Mouse (Mus musculus): ENCODE measurements around the gene Rcor1. TPM values are rescaled to one million over a fixed set of nuclear protein-coding genes. Genes with fewer than 3 reads are reported as not detected.

The Rcor1 gene
- polyA plus RNA-seq, 1 experiment = 14.4 TPM

DNA sequence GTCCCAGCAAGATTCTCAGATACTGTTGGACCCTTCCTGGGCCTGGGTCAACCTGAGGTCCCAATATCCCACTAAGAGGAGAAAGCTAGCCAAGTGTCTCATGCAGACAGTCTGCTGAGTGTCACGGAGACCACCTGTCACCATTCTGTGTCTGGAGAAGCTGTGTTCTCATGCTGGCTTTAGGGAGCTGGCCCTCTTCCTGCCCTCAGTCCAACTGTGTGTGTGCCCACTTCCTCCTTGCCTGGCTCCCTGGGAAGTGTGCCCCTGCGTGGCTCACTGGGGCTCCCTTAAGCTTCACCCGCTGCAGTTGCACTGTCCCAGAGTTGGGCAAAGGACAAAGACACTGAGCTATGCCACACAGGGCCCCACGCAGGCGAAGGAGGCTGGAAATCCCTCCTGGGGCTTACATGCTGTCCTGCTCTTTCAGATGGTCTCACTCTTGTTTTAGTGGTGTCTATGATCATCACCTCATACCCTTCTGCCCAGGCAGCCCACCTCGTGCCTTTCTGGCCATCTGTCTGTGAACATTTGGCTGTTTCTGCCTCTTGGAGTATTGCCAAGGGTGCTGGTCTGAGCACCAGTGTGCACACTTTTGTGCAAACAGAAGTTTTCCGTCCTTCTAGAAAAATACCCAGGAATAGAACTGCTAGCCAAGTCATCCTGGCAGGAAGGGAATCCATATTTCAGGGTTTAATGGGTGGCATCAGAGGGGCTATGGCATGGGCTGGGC lies 114.0 kb downstream of the Rcor1 start:
- H3K27ac ChIP-seq (ENCODE audit: control insufficient read depth, insufficient read depth, low read depth, low read length) = no peak overlapping the region
- H3K4me1 ChIP-seq (ENCODE audit: control insufficient read depth, insufficient read depth, low read length) = no peaks in the 10 kb centered on the region
- no peak overlapping the region for H3K4me3 ChIP-seq (ENCODE audit: control insufficient read depth, low read depth, low read length)
- TF ChIP-seq POLR2A (IDR thresholded peaks at IDR 0.05; ENCODE audit: control insufficient read depth, low read depth, low read length) (no peak), CTCF (IDR thresholded peaks at IDR 0.05; ENCODE audit: control insufficient read depth, insufficient read depth, insufficient replicate concordance, low read depth, low read length) (no peak)
- H3K36me3 ChIP-seq (ENCODE audit: control insufficient read depth, insufficient read depth, low read length) = no peaks in the 10 kb centered on the region
- no peaks in the 10 kb centered on the region for H3K27me3 ChIP-seq (ENCODE audit: control insufficient read depth, insufficient read depth, low read length)

DNA sequence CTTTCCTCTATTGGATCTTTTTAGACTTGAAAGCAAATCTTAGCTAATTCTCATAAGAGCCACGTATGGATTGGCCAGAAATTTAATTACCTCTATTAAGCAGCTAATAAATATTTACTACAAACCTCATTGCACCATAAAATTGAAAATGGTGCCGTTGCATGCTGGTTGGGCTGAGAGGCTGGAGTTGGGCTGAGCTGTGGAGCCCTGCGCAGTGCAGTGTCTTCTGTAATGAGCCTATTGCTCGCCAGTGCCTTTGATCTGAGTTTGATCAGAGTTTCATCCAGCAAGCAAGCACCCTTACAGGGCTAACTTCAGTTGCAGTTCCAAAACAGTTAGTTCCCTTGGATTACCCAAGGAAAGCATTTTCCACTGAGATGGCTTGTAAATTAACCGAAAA lies 114.8 kb downstream of the Rcor1 start:
- H3K4me1 ChIP-seq (ENCODE audit: control insufficient read depth, insufficient read depth, low read length) = no peaks in the 10 kb centered on the region
- no peaks in the 10 kb centered on the region for H3K27me3 ChIP-seq (ENCODE audit: control insufficient read depth, insufficient read depth, low read length)
- H3K27ac ChIP-seq (ENCODE audit: control insufficient read depth, insufficient read depth, low read depth, low read length) = no peak overlapping the region
- no peaks in the 10 kb centered on the region for H3K36me3 ChIP-seq (ENCODE audit: control insufficient read depth, insufficient read depth, low read length)
- H3K4me3 ChIP-seq (ENCODE audit: control insufficient read depth, low read depth, low read length) = no peak overlapping the region
- TF ChIP-seq CTCF (IDR thresholded peaks at IDR 0.05; ENCODE audit: control insufficient read depth, insufficient read depth, insufficient replicate concordance, low read depth, low read length) (no peak), POLR2A (IDR thresholded peaks at IDR 0.05; ENCODE audit: control insufficient read depth, low read depth, low read length) (no peak)

DNA sequence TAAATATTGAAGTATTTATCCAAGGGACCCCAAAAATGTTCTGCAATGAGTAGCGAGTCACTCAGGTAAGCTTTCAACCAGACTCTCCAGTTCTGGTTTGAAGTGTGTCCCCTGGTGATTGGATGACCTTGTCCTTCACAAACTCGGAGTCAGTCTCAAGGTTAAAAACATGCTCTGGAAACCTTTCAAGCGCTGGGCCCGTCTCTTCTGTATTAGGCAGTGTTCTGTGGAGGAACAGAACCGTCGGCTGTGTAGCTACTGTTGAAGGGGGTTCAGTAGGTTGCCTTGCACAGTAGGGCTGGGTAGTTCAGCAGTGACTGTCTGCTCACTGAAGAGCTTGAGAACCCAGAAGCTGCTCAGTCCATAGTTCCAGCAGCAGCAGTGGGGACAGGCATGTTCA lies 115.5 kb downstream of the Rcor1 start:
- no peak overlapping the region for H3K27ac ChIP-seq (ENCODE audit: control insufficient read depth, insufficient read depth, low read depth, low read length)
- H3K27me3 ChIP-seq (ENCODE audit: control insufficient read depth, insufficient read depth, low read length) = no peaks in the 10 kb centered on the region
- TF ChIP-seq CTCF (IDR thresholded peaks at IDR 0.05; ENCODE audit: control insufficient read depth, insufficient read depth, insufficient replicate concordance, low read depth, low read length) (no peak), POLR2A (IDR thresholded peaks at IDR 0.05; ENCODE audit: control insufficient read depth, low read depth, low read length) (no peak)
- no peak overlapping the region for H3K4me3 ChIP-seq (ENCODE audit: control insufficient read depth, low read depth, low read length)
- H3K36me3 ChIP-seq (ENCODE audit: control insufficient read depth, insufficient read depth, low read length) = no peaks in the 10 kb centered on the region
- no peaks in the 10 kb centered on the region for H3K4me1 ChIP-seq (ENCODE audit: control insufficient read depth, insufficient read depth, low read length)

DNA sequence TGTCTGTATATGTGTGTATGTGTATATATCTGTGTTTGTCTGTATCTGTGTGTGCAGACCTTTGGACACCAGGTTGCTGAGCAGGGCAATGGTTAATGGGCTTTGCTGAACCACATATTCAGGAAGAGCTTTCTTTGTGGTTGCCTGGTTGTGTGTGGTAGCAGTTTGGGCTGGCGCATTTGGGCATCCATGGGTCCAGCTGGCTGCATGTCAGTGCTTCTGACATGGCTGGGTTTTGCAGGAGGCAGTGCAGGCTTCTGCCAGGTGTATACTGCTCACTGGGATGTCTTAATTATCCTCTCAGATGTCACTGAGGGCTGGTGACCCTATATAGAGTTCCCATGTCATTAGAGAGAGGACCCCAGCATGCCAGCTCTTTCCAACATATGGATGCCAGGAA lies 116.6 kb downstream of the Rcor1 start:
- TF ChIP-seq CTCF (IDR thresholded peaks at IDR 0.05; ENCODE audit: control insufficient read depth, insufficient read depth, insufficient replicate concordance, low read depth, low read length) (no peak), POLR2A (IDR thresholded peaks at IDR 0.05; ENCODE audit: control insufficient read depth, low read depth, low read length) (no peak)
- H3K4me1 ChIP-seq (ENCODE audit: control insufficient read depth, insufficient read depth, low read length) = no peaks in the 10 kb centered on the region
- H3K36me3 ChIP-seq (ENCODE audit: control insufficient read depth, insufficient read depth, low read length) = no peaks in the 10 kb centered on the region
- H3K27me3 ChIP-seq (ENCODE audit: control insufficient read depth, insufficient read depth, low read length) = no peaks in the 10 kb centered on the region
- no peak overlapping the region for H3K4me3 ChIP-seq (ENCODE audit: control insufficient read depth, low read depth, low read length)
- H3K27ac ChIP-seq (ENCODE audit: control insufficient read depth, insufficient read depth, low read depth, low read length) = no peak overlapping the region

DNA sequence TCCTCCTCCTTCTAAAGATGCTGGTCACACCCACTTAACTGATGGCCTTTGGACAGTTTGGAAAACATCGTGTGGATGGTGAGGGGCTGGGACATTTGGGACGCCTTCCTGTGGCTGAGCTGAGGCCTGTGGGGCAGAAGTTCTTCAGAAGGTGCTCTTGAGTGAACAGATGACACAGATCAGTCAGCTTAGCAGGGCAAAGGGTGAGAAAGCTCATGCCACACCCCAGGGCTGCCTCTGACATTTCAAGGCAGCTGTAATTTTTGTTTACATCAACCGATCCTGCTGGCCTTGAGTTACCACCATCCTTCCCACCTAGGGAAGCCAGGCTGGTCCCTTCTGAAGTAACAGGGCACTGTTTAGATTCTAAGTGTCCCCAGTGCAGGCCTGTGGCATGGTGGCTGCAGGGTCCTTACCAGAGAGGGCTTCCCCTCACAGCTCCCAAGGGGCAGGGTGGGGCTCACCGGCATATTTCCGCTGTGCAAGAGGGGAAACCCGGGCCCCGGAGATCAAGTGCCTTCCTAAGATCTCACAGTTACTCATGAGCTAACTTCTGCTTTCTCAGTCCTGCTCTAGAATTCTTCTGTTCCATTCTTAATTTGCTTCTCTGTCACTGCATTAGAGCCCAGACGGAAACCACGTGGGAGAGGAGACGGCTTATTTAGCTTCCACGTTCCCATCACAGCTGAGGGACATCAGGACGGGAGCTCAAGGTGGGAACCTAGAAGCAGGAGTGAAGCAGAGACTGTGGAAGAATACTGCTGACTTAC lies 120.7 kb downstream of the Rcor1 start:
- Histone ChIP-seq H3K27ac (ENCODE audit: control insufficient read depth, insufficient read depth, low read depth, low read length) (no peak overlapping the region), H3K36me3 (ENCODE audit: control insufficient read depth, insufficient read depth, low read length) (no peaks in the 10 kb centered on the region), H3K27me3 (ENCODE audit: control insufficient read depth, insufficient read depth, low read length) (no peaks in the 10 kb centered on the region), H3K4me1 (ENCODE audit: control insufficient read depth, insufficient read depth, low read length) (peaks cover 6% of the 10 kb centered on the region), H3K4me3 (ENCODE audit: control insufficient read depth, low read depth, low read length) (no peak overlapping the region)
- TF ChIP-seq POLR2A (IDR thresholded peaks at IDR 0.05; ENCODE audit: control insufficient read depth, low read depth, low read length) (no peak), CTCF (IDR thresholded peaks at IDR 0.05; ENCODE audit: control insufficient read depth, insufficient read depth, insufficient replicate concordance, low read depth, low read length) (no peak)

DNA sequence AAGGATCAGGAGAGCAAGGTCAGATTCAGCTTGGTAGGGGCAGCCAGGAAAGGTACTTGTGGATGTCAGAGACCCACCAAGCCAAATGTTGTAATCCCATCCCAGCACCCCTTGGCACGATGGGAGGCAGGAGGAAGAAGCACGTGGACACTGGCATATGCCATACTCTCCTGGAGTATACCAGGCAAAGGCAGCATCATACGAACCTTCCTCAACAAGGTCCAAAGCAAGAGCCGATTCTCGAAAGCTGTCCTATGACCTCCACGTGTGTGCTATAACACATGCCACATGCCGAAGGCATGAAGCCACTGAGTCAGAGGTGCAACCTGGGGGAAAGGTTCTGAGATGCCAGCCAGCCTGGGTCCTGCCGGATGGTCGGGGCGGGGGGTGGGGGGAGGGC lies 121.7 kb downstream of the Rcor1 start:
- H3K4me3 ChIP-seq (ENCODE audit: control insufficient read depth, low read depth, low read length) = no peak overlapping the region
- H3K36me3 ChIP-seq (ENCODE audit: control insufficient read depth, insufficient read depth, low read length) = no peaks in the 10 kb centered on the region
- peaks cover 11% of the 10 kb centered on the region for H3K4me1 ChIP-seq (ENCODE audit: control insufficient read depth, insufficient read depth, low read length)
- no peak overlapping the region for H3K27ac ChIP-seq (ENCODE audit: control insufficient read depth, insufficient read depth, low read depth, low read length)
- H3K27me3 ChIP-seq (ENCODE audit: control insufficient read depth, insufficient read depth, low read length) = no peaks in the 10 kb centered on the region
- TF ChIP-seq CTCF (IDR thresholded peaks at IDR 0.05; ENCODE audit: control insufficient read depth, insufficient read depth, insufficient replicate concordance, low read depth, low read length) (no peak), POLR2A (IDR thresholded peaks at IDR 0.05; ENCODE audit: control insufficient read depth, low read depth, low read length) (no peak)

DNA sequence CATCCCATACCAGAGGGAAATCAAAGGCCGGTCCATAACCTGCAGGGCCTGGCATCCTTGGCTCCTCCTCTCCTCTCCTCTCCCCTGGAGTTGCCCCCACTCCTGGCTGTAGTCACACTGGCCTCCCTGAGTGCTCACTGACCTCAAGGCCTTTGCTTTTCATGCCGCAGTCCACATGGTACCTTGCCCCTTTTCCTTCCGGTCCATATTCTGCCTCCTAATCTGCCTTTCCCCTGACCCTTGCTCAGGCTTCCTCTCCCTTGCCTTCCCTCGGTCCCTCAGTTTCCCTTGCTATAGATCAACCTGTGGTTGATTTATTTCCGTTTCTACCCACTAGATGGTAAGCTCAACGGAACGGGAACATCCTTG lies 122.8 kb downstream of the Rcor1 start:
- H3K27me3 ChIP-seq (ENCODE audit: control insufficient read depth, insufficient read depth, low read length) = no peaks in the 10 kb centered on the region
- no peaks in the 10 kb centered on the region for H3K36me3 ChIP-seq (ENCODE audit: control insufficient read depth, insufficient read depth, low read length)
- TF ChIP-seq CTCF (IDR thresholded peaks at IDR 0.05; ENCODE audit: control insufficient read depth, insufficient read depth, insufficient replicate concordance, low read depth, low read length) (no peak), POLR2A (IDR thresholded peaks at IDR 0.05; ENCODE audit: control insufficient read depth, low read depth, low read length) (no peak)
- H3K4me1 ChIP-seq (ENCODE audit: control insufficient read depth, insufficient read depth, low read length) = peaks cover 13% of the 10 kb centered on the region
- no peak overlapping the region for H3K4me3 ChIP-seq (ENCODE audit: control insufficient read depth, low read depth, low read length)
- H3K27ac ChIP-seq (ENCODE audit: control insufficient read depth, insufficient read depth, low read depth, low read length) = no peak overlapping the region

All from testis, adult 2 months (tissue).